Mouse (Mus musculus): ENCODE data around the gene Dicer1.

Dicer1 gene

GRCm38 (mm10) chr12:104679121-104679818 is 72.5 kb downstream of the Dicer1 start:
- in situ Hi-C loops (cut with MboI; ENCODE audit: low sequenced_read_pairs): no loop called here

GRCm38 (mm10) chr12:104678462-104678861 is 73.3 kb downstream of the Dicer1 start:
- in situ Hi-C loops (cut with MboI; ENCODE audit: low sequenced_read_pairs): no loop called here

GRCm38 (mm10) chr12:104677371-104677924 is 74.3 kb downstream of the Dicer1 start:
- in situ Hi-C loops (cut with MboI; ENCODE audit: low sequenced_read_pairs): no loop called here

GRCm38 (mm10) chr12:104676535-104677370 is 75.0 kb downstream of the Dicer1 start:
- in situ Hi-C loops (cut with MboI; ENCODE audit: low sequenced_read_pairs): no loop called here

- in situ Hi-C loops (cut with MboI; ENCODE audit: low sequenced_read_pairs): no loop called here
These were observed 78.8 kb downstream of the Dicer1 start for GRCm38 (mm10) chr12:104672976-104673375.

- in situ Hi-C loops (cut with MboI; ENCODE audit: low sequenced_read_pairs): no loop called here
These were observed 79.3 kb downstream of the Dicer1 start for GRCm38 (mm10) chr12:104672406-104672805.

- in situ Hi-C loops (cut with MboI; ENCODE audit: low sequenced_read_pairs): no loop called here
These were observed 83.9 kb downstream of the Dicer1 start for GRCm38 (mm10) chr12:104667846-104668245.

- in situ Hi-C loops (cut with MboI; ENCODE audit: low sequenced_read_pairs): no loop called here
These were observed 85.8 kb downstream of the Dicer1 start for GRCm38 (mm10) chr12:104665951-104666350.

- in situ Hi-C loops (cut with MboI; ENCODE audit: low sequenced_read_pairs): no loop called here
These were observed 86.2 kb downstream of the Dicer1 start for GRCm38 (mm10) chr12:104665521-104665920.

- in situ Hi-C loops (cut with MboI; ENCODE audit: low sequenced_read_pairs): no loop called here
These were observed 95.6 kb downstream of the Dicer1 start for GRCm38 (mm10) chr12:104656146-104656545.

- in situ Hi-C loops (cut with MboI; ENCODE audit: low sequenced_read_pairs): no loop called here
These were observed 96.7 kb downstream of the Dicer1 start for GRCm38 (mm10) chr12:104655006-104655405.

- in situ Hi-C loops (cut with MboI; ENCODE audit: low sequenced_read_pairs): no loop called here
These were observed 99.7 kb downstream of the Dicer1 start for GRCm38 (mm10) chr12:104652021-104652420.

GRCm38 (mm10) chr12:104651269-104651668 is 100.5 kb downstream of the Dicer1 start:
- in situ Hi-C loops (cut with MboI; ENCODE audit: low sequenced_read_pairs): no loop called here

- in situ Hi-C loops (cut with MboI; ENCODE audit: low sequenced_read_pairs): no loop called here
These were observed 101.1 kb downstream of the Dicer1 start for GRCm38 (mm10) chr12:104650510-104651260.

- in situ Hi-C loops (cut with MboI; ENCODE audit: low sequenced_read_pairs): no loop called here
These were observed 103.4 kb downstream of the Dicer1 start for GRCm38 (mm10) chr12:104648366-104648765.

- in situ Hi-C loops (cut with MboI; ENCODE audit: low sequenced_read_pairs): no loop called here
These were observed 109.4 kb downstream of the Dicer1 start for GRCm38 (mm10) chr12:104642337-104642736.

- in situ Hi-C loops (cut with MboI; ENCODE audit: low sequenced_read_pairs): no loop called here
These were observed 110.8 kb downstream of the Dicer1 start for GRCm38 (mm10) chr12:104640934-104641333.

GRCm38 (mm10) chr12:104638156-104638555 is 113.6 kb downstream of the Dicer1 start:
- in situ Hi-C loops (cut with MboI; ENCODE audit: low sequenced_read_pairs): no loop called here
